Mouse (Mus musculus): ENCODE measurements at regions not wholly inside any gene's neighbourhood (a gene's known extent, or its start where the extent isn't known, plus 50 kb on each side); places are given as distances from the start of the nearest gene placed in this dataset.

GRCm38 (mm10) chr8:9132612-9133218 is 442.4 kb upstream of the Arglu1 start:
- 73% methylated on average over 5 of the region's 5 CpGs for WGBS
- Histone ChIP-seq H3K4me1 (ENCODE audit: control insufficient read depth, insufficient read depth) (no peaks in the 10 kb centered on the region), H3K27ac (ENCODE audit: low read depth) (no peak overlapping the region), H3K9me3 (replicated peaks; ENCODE audit: control insufficient read depth, low read length) (no peaks in the 10 kb centered on the region), H3K27me3 (ENCODE audit: control insufficient read depth, insufficient read depth, low read length) (no peaks in the 10 kb centered on the region), H3K4me2 (ENCODE audit: low read depth, low read length) (no peak overlapping the region), H3K4me3 (ENCODE audit: low read depth, low read length) (no peak overlapping the region), H3K36me3 (replicated peaks; ENCODE audit: control insufficient read depth, insufficient read depth, low read length) (no peaks in the 10 kb centered on the region), H3K9ac (replicated peaks; ENCODE audit: low read depth, low read length) (no peak overlapping the region)
- TF ChIP-seq CTCF (IDR thresholded peaks at IDR 0.05; ENCODE audit: low read depth): no peak
- TF ChIP-seq EP300 (IDR thresholded peaks at IDR 0.05; ENCODE audit: low read depth): no peak
- DNase-seq (ENCODE audit: low spot score) (no peak), ATAC-seq (ENCODE audit: insufficient read depth, low read depth) (no peak)

- DNase-seq (ENCODE audit: low spot score) (no peak), ATAC-seq (ENCODE audit: insufficient read depth, low read depth) (no peak)
- TF ChIP-seq CTCF (IDR thresholded peaks at IDR 0.05; ENCODE audit: low read depth): no peak
- no peak for TF ChIP-seq EP300 (IDR thresholded peaks at IDR 0.05; ENCODE audit: low read depth)
- Histone ChIP-seq H3K9ac (replicated peaks; ENCODE audit: low read depth, low read length) (no peak overlapping the region), H3K27ac (ENCODE audit: low read depth) (no peak overlapping the region), H3K4me2 (ENCODE audit: low read depth, low read length) (no peak overlapping the region), H3K9me3 (replicated peaks; ENCODE audit: control insufficient read depth, low read length) (no peaks in the 10 kb centered on the region), H3K4me3 (ENCODE audit: low read depth, low read length) (no peak overlapping the region), H3K36me3 (replicated peaks; ENCODE audit: control insufficient read depth, insufficient read depth, low read length) (no peaks in the 10 kb centered on the region), H3K4me1 (ENCODE audit: control insufficient read depth, insufficient read depth) (no peaks in the 10 kb centered on the region), H3K27me3 (ENCODE audit: control insufficient read depth, insufficient read depth, low read length) (no peaks in the 10 kb centered on the region)
- WGBS: 58% methylated on average over 4 of the region's 4 CpGs
Observed at GRCm38 (mm10) chr8:9131249-9131648, 440.9 kb upstream of the Arglu1 start.

- Histone ChIP-seq H3K4me3 (ENCODE audit: low read depth, low read length) (no peak overlapping the region), H3K9me3 (replicated peaks; ENCODE audit: control insufficient read depth, low read length) (no peaks in the 10 kb centered on the region), H3K27me3 (ENCODE audit: control insufficient read depth, insufficient read depth, low read length) (no peaks in the 10 kb centered on the region), H3K4me2 (ENCODE audit: low read depth, low read length) (no peak overlapping the region), H3K4me1 (ENCODE audit: control insufficient read depth, insufficient read depth) (no peaks in the 10 kb centered on the region), H3K27ac (ENCODE audit: low read depth) (no peak overlapping the region), H3K9ac (replicated peaks; ENCODE audit: low read depth, low read length) (no peak overlapping the region), H3K36me3 (replicated peaks; ENCODE audit: control insufficient read depth, insufficient read depth, low read length) (no peaks in the 10 kb centered on the region)
- no peak for DNase-seq (ENCODE audit: low spot score)
- no peak for ATAC-seq (ENCODE audit: insufficient read depth, low read depth)
- 59% methylated on average over 4 of the region's 4 CpGs for WGBS
- TF ChIP-seq EP300 (IDR thresholded peaks at IDR 0.05; ENCODE audit: low read depth) (no peak), CTCF (IDR thresholded peaks at IDR 0.05; ENCODE audit: low read depth) (no peak)
Observed at GRCm38 (mm10) chr8:9124503-9124902, 434.2 kb upstream of the Arglu1 start.

GRCm38 (mm10) chr8:9117809-9118737 is 427.8 kb upstream of the Arglu1 start:
- Histone ChIP-seq H3K4me3 (ENCODE audit: low read depth, low read length) (no peak overlapping the region), H3K9ac (replicated peaks; ENCODE audit: low read depth, low read length) (no peak overlapping the region), H3K4me2 (ENCODE audit: low read depth, low read length) (no peak overlapping the region), H3K27me3 (ENCODE audit: control insufficient read depth, insufficient read depth, low read length) (no peaks in the 10 kb centered on the region), H3K27ac (ENCODE audit: low read depth) (no peak overlapping the region), H3K4me1 (ENCODE audit: control insufficient read depth, insufficient read depth) (no peaks in the 10 kb centered on the region), H3K36me3 (replicated peaks; ENCODE audit: control insufficient read depth, insufficient read depth, low read length) (no peaks in the 10 kb centered on the region), H3K9me3 (replicated peaks; ENCODE audit: control insufficient read depth, low read length) (no peaks in the 10 kb centered on the region)
- WGBS: 82% methylated on average over 27 of the region's 27 CpGs
- TF ChIP-seq EP300 (IDR thresholded peaks at IDR 0.05; ENCODE audit: low read depth) (no peak), CTCF (IDR thresholded peaks at IDR 0.05; ENCODE audit: low read depth) (no peak)
- ATAC-seq (ENCODE audit: insufficient read depth, low read depth): no peak
- DNase-seq (ENCODE audit: low spot score): no peak

- DNase-seq (ENCODE audit: low spot score) (peak; percentile 11), ATAC-seq (ENCODE audit: insufficient read depth, low read depth) (peak; percentile 24; the same call in 1 of the 2 replicates)
- Histone ChIP-seq H3K27me3 (ENCODE audit: control insufficient read depth, insufficient read depth, low read length) (no peaks in the 10 kb centered on the region), H3K4me1 (ENCODE audit: control insufficient read depth, insufficient read depth) (0 out of 2 replicates have a peak, but pooled peaks cover 9% of the 10 kb centered on the region), H3K27ac (ENCODE audit: low read depth) (no peak overlapping the region), H3K9me3 (replicated peaks; ENCODE audit: control insufficient read depth, low read length) (no peaks in the 10 kb centered on the region), H3K4me2 (ENCODE audit: low read depth, low read length) (no peak overlapping the region), H3K4me3 (ENCODE audit: low read depth, low read length) (no peak overlapping the region), H3K9ac (replicated peaks; ENCODE audit: low read depth, low read length) (no peak overlapping the region), H3K36me3 (replicated peaks; ENCODE audit: control insufficient read depth, insufficient read depth, low read length) (no peaks in the 10 kb centered on the region)
- WGBS: 41% methylated on average over 5 of the region's 5 CpGs
- TF ChIP-seq CTCF (IDR thresholded peaks at IDR 0.05; ENCODE audit: low read depth) (no peak), EP300 (IDR thresholded peaks at IDR 0.05; ENCODE audit: low read depth) (no peak)
Observed at GRCm38 (mm10) chr8:9095980-9096379, 405.7 kb upstream of the Arglu1 start.
